Mouse (Mus musculus) left cerebral cortex, adult 6 months (tissue): ENCODE measurements around the gene Zfp580. TPM values are rescaled to one million over a fixed set of nuclear protein-coding genes. Genes with fewer than 3 reads are reported as not detected.

Experiments used
- long read RNA-seq, 2 experiments: library from polyadenylated mRNA; unstranded; transcript quantifications; one replicate each; pipeline ENCODE4 v2.0.0; 2019 to 2020
- polyA plus RNA-seq: library from polyadenylated mRNA; unstranded; fragments of <200 nt; fragmentation: Nextera tagmentation; gene quantifications from 2 replicates; pipeline ENCODE4 v1.2.3, GENCODE M21; 2021

The Zfp580 gene
- polyA plus RNA-seq = 4.9 and 24.0 TPM in 2 replicates
- long read RNA-seq, experiment 1, transcript Zfp580-201 (2 exons, 1,096 nt) = major isoform, 9 of 11 reads
- long read RNA-seq, experiment 1, partial matches to known transcripts = 1 of 11 reads
- long read RNA-seq, experiment 1, other reads (novel, unspliced or antisense) = 1 of 11 reads
- long read RNA-seq, experiment 2, partial matches to known transcripts = 3 of 3 reads
- long read RNA-seq, experiment 2, other reads (novel, unspliced or antisense) = 0 of 3 reads

GRCm38 (mm10) chr7:5051193-5052192, at the start of gene Zfp580:
Gene Zfp580, plus strand, starts transcription at chr7:5051538.

GRCm38 (mm10) chr7:5014251-5015117, 36.9 kb upstream of the Zfp580 start, which contains the start of the genes Zfp524 and Fiz1:
Gene Zfp524, plus strand, starts transcription at chr7:5014415.
Gene Fiz1, minus strand, starts transcription at chr7:5014697.

GRCm38 (mm10) chr7:5015118-5016001, 36.0 kb upstream of the Zfp580 start, which contains the start of gene Gm44973:
Gene Gm44973, plus strand, starts transcription at chr7:5015496.

GRCm38 (mm10) chr7:5020000-5020681, 31.2 kb upstream of the Zfp580 start, which contains the start of the genes Zfp865 and Ccdc106:
Gene Zfp865, plus strand, starts transcription at chr7:5020376.
Gene Ccdc106, plus strand, starts transcription at chr7:5020553.

GRCm38 (mm10) chr7:5033818-5034217, 17.5 kb upstream of the Zfp580 start, which contains the start of gene 4632433K11Rik:
Gene 4632433K11Rik, plus strand, starts transcription at chr7:5034118.

GRCm38 (mm10) chr7:5038109-5038732, 13.1 kb upstream of the Zfp580 start, which contains the start of gene Zfp784:
Gene Zfp784, minus strand, starts transcription at chr7:5038446.

GRCm38 (mm10) chr7:5061774-5062359, 10.5 kb downstream of the Zfp580 start, which contains the start of gene U2af2:
Gene U2af2, plus strand, starts transcription at chr7:5062143.

GRCm38 (mm10) chr7:5080010-5080751, 28.8 kb downstream of the Zfp580 start, which contains the start of gene Epn1:
Gene Epn1, plus strand, starts transcription at chr7:5080235.

Other genes starting within 250 kb of the Zfp580 start
- gene Ube2s, start 238.9 kb upstream of the Zfp580 start, polyA plus RNA-seq = 17.9 and 212 TPM in 2 replicates
- gene Shisa7, start 206.8 kb upstream of the Zfp580 start, polyA plus RNA-seq = 11.2 and 11.4 TPM in 2 replicates
- 20.0 and 27.8 TPM in 2 replicates for gene Isoc2b, start 181.3 kb upstream of the Zfp580 start, polyA plus RNA-seq
- gene Isoc2a, start 174.4 kb upstream of the Zfp580 start, polyA plus RNA-seq = 0.45 and 1.3 TPM in 2 replicates
- gene Gm36210, start 145.0 kb upstream of the Zfp580 start, polyA plus RNA-seq = 0.11 and 0.16 TPM in 2 replicates
- 0.69 and 2.7 TPM in 2 replicates for gene Zfp628, start 136.3 kb upstream of the Zfp580 start, polyA plus RNA-seq
- gene Nat14, start 129.5 kb upstream of the Zfp580 start, polyA plus RNA-seq = 115 and 129 TPM in 2 replicates
- gene Ssc5d, start 125.8 kb upstream of the Zfp580 start, polyA plus RNA-seq = 0.10 and 0.19 TPM in 2 replicates
- 0.28 and 0.50 TPM in 2 replicates for gene Sbk2, start 87.1 kb upstream of the Zfp580 start, polyA plus RNA-seq
- 0.23 TPM in 2 replicates for gene Sbk3, start 80.4 kb upstream of the Zfp580 start, polyA plus RNA-seq
- gene Zfp579, start 55.4 kb upstream of the Zfp580 start, polyA plus RNA-seq = 5.1 and 11.4 TPM in 2 replicates
- gene Zfp524, start 37.1 kb upstream of the Zfp580 start, polyA plus RNA-seq = 10.9 and 14.7 TPM in 2 replicates
- gene Fiz1, start 36.8 kb upstream of the Zfp580 start, polyA plus RNA-seq = 12.1 and 13.9 TPM in 2 replicates
- gene Gm44973, start 36.0 kb upstream of the Zfp580 start, polyA plus RNA-seq = not detected in 2 replicates
- gene Zfp865, start 31.2 kb upstream of the Zfp580 start, polyA plus RNA-seq = 1.1 and 4.4 TPM in 2 replicates
- 55.0 and 60.1 TPM in 2 replicates for gene Ccdc106, start 31.0 kb upstream of the Zfp580 start, polyA plus RNA-seq
- not detected in 2 replicates for gene 4632433K11Rik, start 17.4 kb upstream of the Zfp580 start, polyA plus RNA-seq
- gene Zfp784, start 13.1 kb upstream of the Zfp580 start, polyA plus RNA-seq = 3.0 and 3.3 TPM in 2 replicates
- gene U2af2, start 10.6 kb downstream of the Zfp580 start, polyA plus RNA-seq = 5.8 and 18.1 TPM in 2 replicates
- gene Epn1, start 28.7 kb downstream of the Zfp580 start, polyA plus RNA-seq = 52.2 and 182 TPM in 2 replicates
- gene Rfpl4, start 65.4 kb downstream of the Zfp580 start, polyA plus RNA-seq = not detected in 2 replicates
- gene Rasl2-9, start 74.4 kb downstream of the Zfp580 start, polyA plus RNA-seq = 0.59 and 0.75 TPM in 2 replicates
- 0.01 TPM in 1 of 2 replicates, not detected in the other for gene Vmn1r55, start 98.1 kb downstream of the Zfp580 start, polyA plus RNA-seq
- not detected in 2 replicates for gene Vmn1r56, start 145.2 kb downstream of the Zfp580 start, polyA plus RNA-seq
- gene Vmn1r57, start 167.0 kb downstream of the Zfp580 start, polyA plus RNA-seq = not detected in 2 replicates